Mouse (Mus musculus) forebrain, embryonic 15.5 days (tissue): ENCODE measurements at regions not wholly inside any gene's neighbourhood (a gene's known extent, or its start where the extent isn't known, plus 50 kb on each side); places are given as distances from the start of the nearest gene placed in this dataset.
A peak's percentile ranks its signal among the peaks of the same experiment; 100 is the strongest.

Source experiments
- ATAC-seq: fragments of 200-750 bp; cut with Nextera tagmentation; replicated peaks from 2 replicates; pipeline ENCODE4 v1.8.0; 2017; ENCODE audit warnings: mild to moderate bottlenecking, moderate TSS enrichment, moderate library complexity
- H3K27ac ChIP-seq: fragments of 300-500 bp; sonication (generic); replicated peaks from 2 replicates; pipeline ENCODE4 v1.5.1; 2015; ENCODE audit warnings: mild to moderate bottlenecking, inconsistent platforms
- H3K27me3 ChIP-seq: fragments of 300-500 bp; sonication (generic); 2 replicates; pipeline ENCODE4 v1.6.1; 2015; ENCODE audit warnings: inconsistent platforms
- H3K36me3 ChIP-seq: fragments of 300-500 bp; sonication (generic); 2 replicates; pipeline ENCODE4 v1.6.1; 2015; ENCODE audit warnings: mild to moderate bottlenecking, inconsistent platforms
- H3K4me1 ChIP-seq: fragments of 300-500 bp; sonication (generic); 2 replicates; pipeline ENCODE4 v1.6.1; 2015; ENCODE audit warnings: inconsistent platforms
- H3K4me2 ChIP-seq: fragments of 300-500 bp; sonication (generic); replicated peaks from 2 replicates; pipeline ENCODE4 v1.6.1; 2015; ENCODE audit warnings: mild to moderate bottlenecking, inconsistent platforms
- H3K4me3 ChIP-seq: fragments of 300-500 bp; sonication (generic); 2 replicates; pipeline ENCODE4 v1.5.1; 2015; ENCODE audit warnings: mild to moderate bottlenecking, inconsistent platforms
- H3K9ac ChIP-seq: fragments of 300-500 bp; sonication (generic); replicated peaks from 2 replicates; pipeline ENCODE4 v1.6.1; 2015; ENCODE audit warnings: mild to moderate bottlenecking, inconsistent platforms
- H3K9me3 ChIP-seq: fragments of 300-500 bp; sonication (generic); 2 replicates; pipeline ENCODE4 v1.6.1; 2016; ENCODE audit warnings: inconsistent platforms
- WGBS: fragments of 180-500 bp; shearing (Covaris S2); methylation state at CpG from one replicate; pipeline ENCODE4 v1.1.7; 2015; ENCODE audit warnings: mixed read lengths; 5-methylcytosine and 5-hydroxymethylcytosine counted together

DNA sequence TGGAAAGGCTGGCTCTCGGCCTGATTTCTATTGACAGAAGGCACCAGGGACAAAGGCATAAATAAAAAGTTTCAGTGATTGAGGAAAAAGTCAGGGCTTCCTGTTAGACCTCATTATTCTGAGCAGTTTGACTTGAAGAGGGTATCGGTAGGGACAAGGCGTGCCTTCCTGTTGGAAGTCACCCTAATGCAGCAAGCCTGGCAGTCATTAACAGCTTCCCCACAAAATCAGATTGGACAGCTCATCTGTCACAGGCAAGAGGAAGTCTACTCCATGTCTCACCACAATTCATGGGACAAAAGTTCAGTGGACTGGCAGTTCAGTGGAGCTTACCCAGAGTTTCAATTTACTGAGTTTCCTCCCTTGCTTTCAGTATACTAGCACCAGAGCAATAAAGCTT, 715.5 kb downstream of the Fam181b start:
- H3K36me3 ChIP-seq, result no peaks in the 10 kb centered on the region
- no peak for ATAC-seq
- H3K27me3 ChIP-seq, result no peaks in the 10 kb centered on the region
- no peak overlapping the region for H3K9ac ChIP-seq
- no peak overlapping the region for H3K27ac ChIP-seq
- no peaks in the 10 kb centered on the region for H3K9me3 ChIP-seq
- H3K4me3 ChIP-seq, result no peak overlapping the region
- no peak overlapping the region for H3K4me2 ChIP-seq
- WGBS, result 45% methylated on average over 3 of the region's 3 CpGs
- H3K4me1 ChIP-seq, result no peaks in the 10 kb centered on the region

DNA sequence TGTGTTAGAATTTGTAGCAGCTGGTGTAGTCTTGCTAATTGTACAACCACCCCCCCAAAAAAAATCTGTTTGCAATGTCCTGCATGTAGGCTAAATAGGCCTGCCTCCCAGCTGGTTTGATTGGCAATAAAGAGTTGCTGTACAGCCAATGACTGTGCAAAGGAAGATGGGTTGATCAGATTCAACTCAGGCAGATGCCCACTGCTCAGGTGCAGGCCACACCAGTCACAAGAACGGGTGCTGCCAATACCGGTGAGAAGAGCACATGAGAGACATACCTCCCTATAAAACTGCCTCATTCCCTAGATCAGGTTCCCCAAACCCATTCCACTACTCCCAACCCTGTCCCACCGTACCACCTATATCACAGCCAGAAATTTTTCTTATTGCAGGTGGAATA, 756.0 kb downstream of the Fam181b start:
- WGBS, result 67% methylated on average over 3 of the region's 3 CpGs
- Histone ChIP-seq H3K4me2 (no peak overlapping the region), H3K27me3 (no peaks in the 10 kb centered on the region), H3K4me3 (no peak overlapping the region), H3K27ac (no peak overlapping the region), H3K4me1 (0 out of 2 replicates have a peak, but pooled peaks cover 4% of the 10 kb centered on the region), H3K9ac (no peak overlapping the region), H3K9me3 (no peaks in the 10 kb centered on the region), H3K36me3 (no peaks in the 10 kb centered on the region)
- peak; percentile 67 for ATAC-seq

DNA sequence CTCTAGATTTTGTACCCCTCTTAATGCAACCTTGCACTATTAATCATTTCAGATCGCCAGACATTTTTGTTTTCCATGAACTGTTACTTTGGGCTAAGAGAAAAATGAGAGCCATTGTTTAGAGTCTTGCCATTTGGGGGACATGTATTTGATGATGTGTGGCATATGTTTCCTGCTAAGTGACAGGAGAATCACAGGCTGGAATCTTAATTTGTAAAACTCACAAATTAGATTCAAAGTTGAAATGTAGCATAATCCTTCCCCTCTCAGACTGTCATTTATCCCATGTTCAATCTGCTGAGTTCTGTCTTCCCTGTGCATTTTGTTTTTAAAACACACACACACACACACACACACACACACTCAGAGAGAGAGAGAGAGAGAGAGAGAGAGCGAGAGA, 756.5 kb downstream of the Fam181b start:
- H3K4me1 ChIP-seq, result 0 out of 2 replicates have a peak, but pooled peaks cover 4% of the 10 kb centered on the region
- 62% methylated on average over 2 of the region's 2 CpGs for WGBS
- no peak overlapping the region for H3K4me3 ChIP-seq
- peak; percentile 74 for ATAC-seq
- no peak overlapping the region for H3K27ac ChIP-seq
- no peaks in the 10 kb centered on the region for H3K36me3 ChIP-seq
- no peaks in the 10 kb centered on the region for H3K9me3 ChIP-seq
- no peak overlapping the region for H3K9ac ChIP-seq
- no peaks in the 10 kb centered on the region for H3K27me3 ChIP-seq
- no peak overlapping the region for H3K4me2 ChIP-seq

DNA sequence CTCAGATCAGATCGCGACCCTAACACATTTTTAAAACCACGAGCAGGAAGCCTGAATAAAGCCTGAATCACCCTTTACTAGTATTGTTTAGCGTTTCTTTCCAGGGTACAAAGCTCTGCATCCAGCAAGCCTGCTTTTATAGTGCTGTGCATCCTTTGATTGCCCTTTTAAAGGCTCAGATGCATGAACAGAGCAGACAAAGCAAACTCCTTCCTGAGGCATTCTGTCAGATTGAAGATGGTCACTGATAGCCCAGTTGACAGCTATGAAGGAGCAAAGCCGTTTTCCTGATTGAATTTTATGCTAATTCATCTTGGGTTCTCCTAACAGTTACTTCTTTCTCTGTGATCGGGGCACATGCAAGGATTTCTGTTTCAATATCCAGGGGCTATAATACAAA, 775.4 kb downstream of the Fam181b start:
- Histone ChIP-seq H3K36me3 (no peaks in the 10 kb centered on the region), H3K27me3 (no peaks in the 10 kb centered on the region), H3K9me3 (no peaks in the 10 kb centered on the region), H3K4me2 (no peak overlapping the region), H3K4me1 (0 out of 2 replicates have a peak, but pooled peaks cover 3% of the 10 kb centered on the region), H3K9ac (no peak overlapping the region), H3K4me3 (no peak overlapping the region), H3K27ac (no peak overlapping the region)
- WGBS, result 30% methylated on average over 6 of the region's 6 CpGs
- no peak for ATAC-seq

DNA sequence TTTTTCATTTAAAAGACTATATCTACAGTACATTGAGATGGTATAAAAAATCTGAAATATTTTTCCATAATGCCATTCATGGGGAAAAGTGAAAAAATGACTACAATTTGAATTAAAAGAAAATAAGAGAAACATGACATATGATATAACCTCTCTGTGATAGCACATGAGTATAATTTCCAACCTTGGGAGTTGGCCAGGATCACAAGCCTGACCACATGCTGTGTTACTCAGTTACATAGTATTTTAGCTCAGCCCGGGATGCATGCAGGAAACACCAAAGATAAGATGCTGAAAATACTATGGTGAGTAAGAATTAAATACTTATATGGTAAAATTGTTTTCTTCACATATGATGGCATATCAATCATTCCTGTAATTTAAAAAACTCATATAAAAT, 814.0 kb downstream of the Fam181b start:
- WGBS, result 83% methylated on average over 1 of the region's 1 CpGs
- Histone ChIP-seq H3K27ac (no peak overlapping the region), H3K4me1 (no peaks in the 10 kb centered on the region), H3K4me2 (no peak overlapping the region), H3K36me3 (no peaks in the 10 kb centered on the region), H3K27me3 (no peaks in the 10 kb centered on the region), H3K9ac (no peak overlapping the region), H3K9me3 (no peaks in the 10 kb centered on the region), H3K4me3 (no peak overlapping the region)
- no peak for ATAC-seq

DNA sequence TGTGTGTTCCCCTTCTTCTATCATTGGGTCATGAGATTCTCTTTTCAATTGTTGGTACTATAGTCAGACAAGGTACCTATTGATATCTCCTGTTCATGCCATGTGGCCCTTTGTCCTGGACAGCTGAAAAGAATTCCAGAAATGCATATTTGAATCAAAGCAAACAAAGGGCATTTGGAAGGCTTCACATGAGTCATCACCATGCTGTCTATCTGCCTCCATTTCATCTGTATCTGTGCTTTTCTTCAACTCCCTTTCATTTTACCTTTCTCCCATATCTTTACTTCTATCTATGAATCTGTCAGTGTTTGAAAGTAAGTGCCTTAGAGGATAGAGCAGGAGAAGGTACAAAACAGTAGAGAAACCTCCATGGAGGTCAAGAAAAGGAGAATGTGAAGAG, 817.3 kb downstream of the Fam181b start:
- Histone ChIP-seq H3K36me3 (no peaks in the 10 kb centered on the region), H3K27ac (no peak overlapping the region), H3K9ac (no peak overlapping the region), H3K4me3 (no peak overlapping the region), H3K4me1 (no peaks in the 10 kb centered on the region), H3K9me3 (no peaks in the 10 kb centered on the region), H3K27me3 (no peaks in the 10 kb centered on the region), H3K4me2 (no peak overlapping the region)
- ATAC-seq, result no peak

DNA sequence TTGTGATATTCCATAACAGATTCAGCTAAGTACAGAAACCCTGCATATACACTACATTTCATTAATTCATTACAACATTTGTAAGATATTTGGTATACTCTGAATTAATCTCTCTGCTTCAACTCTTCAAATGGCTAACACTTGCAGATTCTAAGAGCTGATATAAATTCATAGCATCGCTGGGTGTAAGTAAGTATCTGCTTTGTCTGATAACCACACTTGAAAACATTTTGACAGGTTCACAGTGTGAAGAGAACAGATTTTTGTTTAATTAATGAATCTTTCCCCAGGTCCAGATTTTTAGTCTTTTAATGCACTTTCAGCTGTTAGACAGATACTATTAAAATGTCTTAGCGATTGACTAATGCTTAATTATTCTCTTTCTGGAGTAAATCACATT, 823.1 kb downstream of the Fam181b start:
- no peaks in the 10 kb centered on the region for H3K4me1 ChIP-seq
- no peaks in the 10 kb centered on the region for H3K36me3 ChIP-seq
- H3K9ac ChIP-seq, result no peak overlapping the region
- WGBS, result 42% methylated on average over 2 of the region's 2 CpGs
- no peak overlapping the region for H3K4me2 ChIP-seq
- ATAC-seq, result peak; percentile 78
- H3K4me3 ChIP-seq, result no peak overlapping the region
- H3K27ac ChIP-seq, result no peak overlapping the region
- H3K9me3 ChIP-seq, result no peaks in the 10 kb centered on the region
- H3K27me3 ChIP-seq, result no peaks in the 10 kb centered on the region

DNA sequence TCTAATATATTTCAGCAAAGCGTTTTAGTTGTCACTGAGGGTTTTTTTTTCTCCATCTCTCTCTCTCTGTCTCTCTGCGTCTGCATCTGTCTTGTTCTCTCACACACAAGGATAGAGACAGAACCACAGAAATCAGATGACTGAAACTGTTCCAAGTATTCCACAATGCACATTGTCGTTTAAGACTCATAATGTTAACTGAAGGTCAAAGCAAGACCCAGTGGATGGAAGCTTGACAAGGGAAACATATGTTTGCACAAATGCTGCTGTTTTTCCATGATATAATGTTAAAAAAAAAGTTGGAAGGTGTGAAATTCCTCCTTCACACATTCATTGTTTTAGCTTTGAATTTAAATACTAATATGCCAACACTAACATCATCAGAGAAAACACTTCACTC, 857.3 kb downstream of the Fam181b start:
- Histone ChIP-seq H3K9ac (no peak overlapping the region), H3K9me3 (no peaks in the 10 kb centered on the region), H3K27me3 (no peaks in the 10 kb centered on the region), H3K4me2 (no peak overlapping the region), H3K4me3 (no peak overlapping the region), H3K4me1 (0 out of 2 replicates have a peak, but pooled peaks cover 3% of the 10 kb centered on the region), H3K36me3 (no peaks in the 10 kb centered on the region), H3K27ac (no peak overlapping the region)
- WGBS, result 58% methylated on average over 3 of the region's 3 CpGs
- no peak for ATAC-seq

DNA sequence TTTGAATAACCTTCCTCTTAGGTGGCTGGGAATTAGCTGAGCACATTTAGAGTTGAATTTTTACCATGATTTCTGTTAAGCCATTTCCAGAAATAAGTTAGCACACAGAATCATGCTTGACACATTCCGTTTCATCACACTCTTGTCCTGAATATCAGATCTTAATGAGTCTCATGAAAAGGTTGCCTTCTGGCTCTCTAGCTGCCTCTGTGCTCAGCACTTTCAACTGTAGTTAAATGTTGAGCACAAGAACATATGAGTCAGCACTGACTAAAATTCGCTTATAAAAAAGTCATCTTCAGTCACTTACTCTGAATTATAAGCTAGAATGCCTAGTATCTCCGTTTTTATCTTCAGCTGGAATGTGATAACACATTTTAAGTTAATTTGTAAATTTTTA, 902.4 kb downstream of the Fam181b start:
- Histone ChIP-seq H3K36me3 (no peaks in the 10 kb centered on the region), H3K4me2 (no peak overlapping the region), H3K4me1 (no peaks in the 10 kb centered on the region), H3K9ac (no peak overlapping the region), H3K9me3 (no peaks in the 10 kb centered on the region), H3K4me3 (no peak overlapping the region), H3K27me3 (no peaks in the 10 kb centered on the region), H3K27ac (no peak overlapping the region)
- WGBS, result 79% methylated on average over 3 of the region's 3 CpGs
- ATAC-seq, result no peak

DNA sequence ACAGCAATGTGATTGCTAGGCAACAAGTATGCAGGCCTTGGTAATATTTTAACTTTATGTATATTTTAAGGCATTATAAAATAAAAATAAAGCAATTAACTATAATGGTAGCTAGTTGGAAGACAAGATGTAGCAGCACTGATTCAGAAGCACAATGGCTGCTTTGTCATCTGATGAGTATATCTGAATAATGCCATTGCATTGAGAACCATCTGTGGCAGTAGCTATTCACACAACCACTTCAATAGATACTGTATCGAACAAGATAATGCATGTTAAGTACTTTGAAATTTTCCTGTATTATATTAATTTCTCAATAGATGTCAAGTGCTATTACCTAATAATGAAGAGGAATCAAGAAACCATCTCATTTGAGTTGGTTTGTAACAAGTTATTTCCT, 923.1 kb downstream of the Fam181b start:
- 61% methylated on average over 1 of the region's 1 CpGs for WGBS
- no peaks in the 10 kb centered on the region for H3K36me3 ChIP-seq
- no peak for ATAC-seq

DNA sequence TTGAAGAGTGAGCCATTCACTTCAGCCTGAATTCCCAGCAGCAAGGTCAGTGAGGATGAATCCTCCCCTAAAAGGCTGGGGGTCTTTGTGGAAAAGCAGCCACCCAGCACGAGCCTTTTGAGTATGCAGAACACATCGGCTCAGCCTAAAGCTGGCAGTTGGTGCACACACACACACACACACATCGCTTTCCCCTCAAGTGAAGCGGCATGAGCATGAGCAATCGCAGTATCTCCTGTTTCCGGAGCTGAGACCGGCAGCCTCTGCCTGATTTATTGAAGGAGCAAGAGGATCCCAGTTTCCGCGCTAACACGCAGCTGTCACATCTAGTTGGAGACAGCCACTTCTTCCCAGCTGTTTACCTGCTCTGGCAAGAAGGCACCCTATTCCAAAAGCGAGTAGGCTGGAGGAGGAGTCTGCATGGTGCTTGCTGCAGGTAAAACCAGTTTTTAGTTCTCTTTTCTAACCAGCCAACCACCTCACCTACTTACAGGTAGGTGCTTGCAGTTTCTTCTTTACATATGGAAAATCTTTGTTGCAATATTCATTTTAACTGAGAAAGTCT, 962.9 kb downstream of the Fam181b start:
- Histone ChIP-seq H3K4me1 (peaks cover 4% of the 10 kb centered on the region), H3K9me3 (no peaks in the 10 kb centered on the region), H3K4me3 (peak overlapping the region; percentile 27), H3K9ac (peak overlapping the region; percentile 16; the same call in 1 of the 2 replicates), H3K4me2 (peak overlapping the region; percentile 40), H3K27me3 (no peaks in the 10 kb centered on the region), H3K36me3 (no peaks in the 10 kb centered on the region), H3K27ac (no peak overlapping the region)
- peak; percentile 85 for ATAC-seq
- 2% methylated on average over 11 of the region's 11 CpGs for WGBS

More for the DNA sequence above, 923.1 kb downstream of the Fam181b start:
- Histone ChIP-seq H3K9me3 (no peaks in the 10 kb centered on the region), H3K4me2 (no peak overlapping the region), H3K27me3 (no peaks in the 10 kb centered on the region), H3K4me1 (no peaks in the 10 kb centered on the region), H3K4me3 (no peak overlapping the region), H3K27ac (no peak overlapping the region), H3K9ac (no peak overlapping the region)

DNA sequence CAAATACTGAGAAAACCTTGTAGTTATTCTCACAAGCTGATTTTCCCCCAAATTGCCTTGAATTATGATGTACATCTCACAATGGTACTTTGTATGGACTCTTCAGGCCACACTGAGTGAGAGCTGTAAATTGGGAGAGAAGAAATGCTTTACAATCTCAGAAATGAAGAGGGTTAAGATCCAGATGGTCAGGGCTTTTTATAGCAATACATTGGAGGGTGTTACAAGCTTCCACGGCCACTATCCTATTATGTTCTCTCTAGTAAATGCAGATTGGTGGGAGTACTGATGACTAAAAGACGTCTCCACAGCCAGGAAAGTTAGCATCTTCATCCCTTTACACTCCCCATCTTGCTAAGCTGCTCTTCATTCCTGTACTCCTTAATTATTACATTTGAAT, 965.8 kb downstream of the Fam181b start:
- no peak for ATAC-seq
- no peaks in the 10 kb centered on the region for H3K9me3 ChIP-seq
- H3K4me1 ChIP-seq, result peaks cover 4% of the 10 kb centered on the region
- H3K9ac ChIP-seq, result no peak overlapping the region
- H3K36me3 ChIP-seq, result no peaks in the 10 kb centered on the region
- no peak overlapping the region for H3K4me3 ChIP-seq
- WGBS, result 48% methylated on average over 2 of the region's 2 CpGs
- no peaks in the 10 kb centered on the region for H3K27me3 ChIP-seq
- no peak overlapping the region for H3K27ac ChIP-seq
- H3K4me2 ChIP-seq, result no peak overlapping the region

DNA sequence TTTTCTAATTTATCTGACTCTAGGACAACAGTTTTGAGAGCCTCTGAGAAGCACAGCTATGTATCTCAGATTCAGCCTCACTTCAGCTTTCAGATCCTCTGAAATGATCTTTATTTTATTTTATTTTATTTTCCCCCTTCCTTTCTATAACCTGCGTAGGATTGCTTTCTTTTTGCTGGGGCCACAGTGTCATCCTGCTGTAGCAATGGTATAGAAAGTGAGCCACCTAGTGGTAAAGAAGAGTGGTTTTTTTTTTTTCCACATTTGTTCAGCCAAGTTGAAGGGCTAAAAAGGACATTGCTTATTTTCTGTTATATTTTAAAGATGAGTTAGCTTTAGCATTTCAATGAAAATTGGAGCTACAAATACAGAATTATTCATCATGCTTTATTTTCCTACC, 966.4 kb downstream of the Fam181b start:
- no peak; the same call in 1 of the 2 replicates for ATAC-seq
- H3K9ac ChIP-seq, result no peak overlapping the region
- H3K27ac ChIP-seq, result no peak overlapping the region
- H3K4me3 ChIP-seq, result no peak overlapping the region
- H3K4me2 ChIP-seq, result no peak overlapping the region
- peaks cover 4% of the 10 kb centered on the region for H3K4me1 ChIP-seq
- H3K36me3 ChIP-seq, result no peaks in the 10 kb centered on the region
- no peaks in the 10 kb centered on the region for H3K27me3 ChIP-seq
- WGBS, result 17% methylated on average over 1 of the region's 1 CpGs
- H3K9me3 ChIP-seq, result no peaks in the 10 kb centered on the region
